Comparison of ENCODE assay signal across 16 mouse cellular contexts in the genomic region with DNA sequence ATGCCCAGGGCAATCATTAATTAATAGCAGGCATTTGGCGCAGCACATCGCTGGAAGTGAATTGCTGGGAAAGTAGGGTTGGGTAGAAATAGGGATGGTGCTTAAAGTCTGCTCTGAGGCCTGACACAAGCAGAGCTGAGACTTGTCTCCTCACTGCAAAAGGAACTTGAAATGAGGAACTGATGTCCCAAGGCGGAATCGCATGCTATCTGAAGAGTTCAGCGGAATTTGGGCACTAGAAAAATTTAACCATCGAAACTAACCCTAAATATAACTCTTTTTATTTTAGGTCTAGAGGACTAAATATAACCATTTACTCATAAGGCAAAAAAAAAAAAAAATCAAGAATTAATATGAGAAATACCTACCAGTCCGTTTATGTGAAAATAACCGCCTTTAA. TPM values are rescaled to one million over a fixed set of nuclear protein-coding genes. Genes with fewer than 3 reads are reported as not detected.
DNase-seq lines count a peak whose midpoint lies in the region; ATAC-seq and TF ChIP-seq lines count a peak whose summit lies in the region.
"Had no signal": no experiment of that assay in that cellular context is flagged by ENCODE, and none has a peak within 500 bp of the region (broad histone marks: within the 10 kb centered on the region; RNA-seq: fewer than 3 reads in every experiment).

No protein-coding gene starts in this region.

- TF ChIP-seq POLR2A in CH12.LX (IDR thresholded peaks at IDR 0.05; ENCODE audit: low read depth, low read length): no peak

- no peaks in the 10 kb centered on the region for H3K4me1 ChIP-seq in CH12.LX (ENCODE audit: control insufficient read depth in 1 of 2, insufficient read depth in 2 of 2)
- no peaks in the 10 kb centered on the region for H3K4me1 ChIP-seq in hindbrain, embryonic 16.5 days (ENCODE audit: control insufficient read depth, insufficient read depth, low read depth, low read length)
- H3K4me1 ChIP-seq: hindbrain, embryonic 13.5 days; midbrain, embryonic 12.5 days; stomach, embryonic 15.5 days had no signal

- H3K4me2 ChIP-seq in CH12.LX (ENCODE audit: insufficient read depth, low read depth, poor library complexity, severe bottlenecking): no peak overlapping the region
- H3K4me2 ChIP-seq in hindbrain, embryonic 16.5 days (ENCODE audit: low read length): no peak overlapping the region
- H3K4me2 ChIP-seq: heart, embryonic 11.5 days; hindbrain, embryonic 13.5 days; midbrain, embryonic 12.5 days; stomach, embryonic 15.5 days had no signal

- WGBS in hindbrain, embryonic 16.5 days: 88% methylated on average over 8 of the region's 8 CpGs

- H3K36me3 ChIP-seq in CH12.LX (replicated peaks in 1 of 2; ENCODE audit: control insufficient read depth in 1 of 2, insufficient read depth in 1 of 2, low read length in 1 of 2): no peaks in the 10 kb centered on the region
- H3K36me3 ChIP-seq in hindbrain, embryonic 16.5 days (ENCODE audit: control insufficient read depth, insufficient read depth, low read length): no peaks in the 10 kb centered on the region
- H3K36me3 ChIP-seq: hindbrain, embryonic 13.5 days; midbrain, embryonic 12.5 days; stomach, embryonic 15.5 days had no signal

- DNase-seq in layer of hippocampus, adult 9-11 months: peak; percentile 59
- DNase-seq in layer of hippocampus, postnatal 10 days (ENCODE audit: low spot score in 2 of 2): no peak
- DNase-seq in CH12.LX (ENCODE audit: extremely low read depth): no peak
- peak; percentile 43 for DNase-seq in c-Kit-positive CD71-negative TER-119-negative erythroid progenitor cells, embryonic 14.5 days (ENCODE audit: low read depth)
- DNase-seq in monocyte, adult 2 months (ENCODE audit: low read depth in 1 of 2, low spot score in 2 of 2): peak; percentile 21 to 38
- no peak for DNase-seq in thymus, postnatal 10 days (ENCODE audit: low spot score in 2 of 2)
- DNase-seq: adrenal gland, postnatal 14 days; kidney, adult 8-10 months; liver, postnatal 0 days had no signal

- H3K9me3 ChIP-seq in CH12.LX (replicated peaks; ENCODE audit: low read length): peaks cover 45% of the 10 kb centered on the region
- no peaks in the 10 kb centered on the region for H3K9me3 ChIP-seq in hindbrain, embryonic 16.5 days (ENCODE audit: control insufficient read depth, low read length)
- H3K9me3 ChIP-seq: hindbrain, embryonic 13.5 days; stomach, embryonic 15.5 days had no signal

- in situ Hi-C loops in CH12.LX (cut with MboI; ENCODE audit: low pct_ligation_motif_present, low pct_unique_long_range_greater_than_20kb, low sequenced_read_pairs): no loop called here

- TF ChIP-seq EP300 in CH12.LX (IDR thresholded peaks at IDR 0.05; ENCODE audit: low read length): no peak

- no peaks in the 10 kb centered on the region for H3K79me2 ChIP-seq in CH12.LX (replicated peaks; ENCODE audit: control insufficient read depth, extremely low read depth, insufficient read depth, poor library complexity, severe bottlenecking)

- ATAC-seq in hindbrain, embryonic 16.5 days: no peak
- ATAC-seq: liver, postnatal 0 days had no signal

- no peak for TF ChIP-seq CTCF in CH12.LX (conservative IDR thresholded peaks at IDR 0.05 in 1 of 2, IDR thresholded peaks at IDR 0.05 in 1 of 2; ENCODE audit: low read depth in 2 of 2, low read length in 2 of 2)

- no peaks in the 10 kb centered on the region for H3K27me3 ChIP-seq in CH12.LX (replicated peaks)
- H3K27me3 ChIP-seq in hindbrain, embryonic 16.5 days (replicated peaks; ENCODE audit: control insufficient read depth, insufficient read depth, low read length): no peaks in the 10 kb centered on the region
- H3K27me3 ChIP-seq: hindbrain, embryonic 13.5 days; midbrain, embryonic 12.5 days; stomach, embryonic 15.5 days had no signal

- dilution Hi-C loops in CH12.LX (cut with MboI; ENCODE audit: extremely low pct_ligation_motif_present, extremely low pct_unique_long_range_greater_than_20kb, low sequenced_read_pairs): no loop called here

- no peak overlapping the region for H3K9ac ChIP-seq in CH12.LX (ENCODE audit: insufficient read depth, low read depth)
- no peak overlapping the region for H3K9ac ChIP-seq in hindbrain, embryonic 16.5 days (ENCODE audit: low read depth, low read length)
- H3K9ac ChIP-seq: hindbrain, embryonic 13.5 days; liver, postnatal 0 days; midbrain, embryonic 12.5 days; stomach, embryonic 15.5 days had no signal

- TF ChIP-seq RAD21 in CH12.LX (IDR thresholded peaks at IDR 0.05; ENCODE audit: low read depth, low read length): no peak

- H3K27ac ChIP-seq in CH12.LX (ENCODE audit: insufficient read depth, low read depth): no peak overlapping the region
- no peak overlapping the region for H3K27ac ChIP-seq in hindbrain, embryonic 16.5 days (ENCODE audit: low read depth, low read length)
- H3K27ac ChIP-seq: hindbrain, embryonic 13.5 days; layer of hippocampus, adult 2 months; midbrain, embryonic 12.5 days; stomach, embryonic 15.5 days had no signal

- no peak overlapping the region for H3K4me3 ChIP-seq in CH12.LX (replicated peaks in 1 of 3; ENCODE audit: low read depth in 2 of 3, low read length in 2 of 3, poor library complexity in 1 of 3)
- no peak overlapping the region for H3K4me3 ChIP-seq in hindbrain, embryonic 16.5 days (ENCODE audit: low read length)
- H3K4me3 ChIP-seq: erythroblast, embryonic 14.5 days; hindbrain, embryonic 13.5 days; layer of hippocampus, adult 2 months; midbrain, embryonic 12.5 days; stomach, embryonic 15.5 days had no signal

TF ChIP-seq in CH12.LX, 34 proteins besides CTCF, POLR2A, EP300 and RAD21:
- TF ChIP-seq ETS1 (conservative IDR thresholded peaks at IDR 0.05; ENCODE audit: low read depth, low read length) (no peak), JUND (conservative IDR thresholded peaks at IDR 0.05; ENCODE audit: low read depth, low read length) (no peak), MEF2A (IDR thresholded peaks at IDR 0.05; ENCODE audit: borderline replicate concordance, low read depth, low read length) (peak; percentile 67), CHD2 (IDR thresholded peaks at IDR 0.05; ENCODE audit: low read length) (no peak), ZNF384 (IDR thresholded peaks at IDR 0.05; ENCODE audit: low read depth, low read length) (peak; percentile 9; the same call in 1 of the 2 replicates), IRF4 (IDR thresholded peaks at IDR 0.05; ENCODE audit: low read depth, low read length) (no peak), USF2 (conservative IDR thresholded peaks at IDR 0.05; ENCODE audit: low read depth, low read length) (no peak), NRF1 (IDR thresholded peaks at IDR 0.05; ENCODE audit: low read depth, low read length) (no peak), ZKSCAN1 (IDR thresholded peaks at IDR 0.05; ENCODE audit: borderline replicate concordance, low read depth, low read length) (no peak)

RNA-seq across cellular contexts. Expression of gene Samsn1, which starts 31.5 kb away (rescaled TPM):
- total RNA-seq in layer of hippocampus, postnatal 10 days (2021): 1 to 10 TPM; 1.0 to 2.0 TPM
- total RNA-seq in CH12.LX (2012; rRNA removed) (26.7 and 27.7 TPM in 2 replicates), CH12.LX (2014; rRNA removed) (76.9 and 78.6 TPM in 2 replicates)
- polyA plus RNA-seq in CH12.LX (2012; ENCODE audit: insufficient read length, low read depth): 29.3 and 29.6 TPM in 2 replicates
- 1.4 and 1.6 TPM in 2 replicates for polyA plus RNA-seq in hindbrain, embryonic 16.5 days (2015; fragmentation: Nextera tagmentation; extraction: Ambion mirVana)
- polyA plus RNA-seq: erythroblast, embryonic 14.5 days had no signal

Comparison
In these comparisons a context has a peak if more than half of its experiments do, and no peak if none do; other contexts are left out.
1. DNase-seq: peak in layer of hippocampus, adult 9-11 months (single experiment), c-Kit-positive CD71-negative TER-119-negative erythroid progenitor cells, embryonic 14.5 days (single experiment) and monocyte, adult 2 months (2 of 2); none in layer of hippocampus, postnatal 10 days (0 of 2), CH12.LX (single experiment) and thymus, postnatal 10 days (0 of 2).
2. RNA of gene Samsn1, which starts 31.5 kb away (total RNA-seq): 26.7 to 78.6 TPM in CH12.LX; 1.0 to 2.0 TPM in layer of hippocampus, postnatal 10 days; every median in the first group is over 4 times any median in the second.